Mouse (Mus musculus) adrenal gland, adult 2 months (tissue): ENCODE data around the gene Dpp6. TPM values are rescaled to one million over a fixed set of nuclear protein-coding genes. Genes with fewer than 3 reads are reported as not detected.

Source experiments
- DNase-seq: peaks from one replicate; pipeline ENCODE4 v3.0.0; 2021
- long read RNA-seq: library from polyadenylated mRNA; stranded (forward); transcript quantifications from one replicate; pipeline ENCODE4 v2.0.0, GENCODE M21; 2021
- polyA plus RNA-seq: library from polyadenylated mRNA; depleted of rRNA; stranded (reverse); fragments of >200 nt; gene quantifications from 2 replicates; pipeline ENCODE4 v1.2.3, GENCODE M21; 2012; rRNA removed
- total RNA-seq, 2 experiments: library from RNA; stranded (reverse); gene quantifications; 2 replicates each; pipeline ENCODE4 v1.2.3; 2021

Dpp6 gene
- 1 to 10 TPM; 7.4 to 9.2 TPM for total RNA-seq
- 1.8 TPM in 2 replicates for polyA plus RNA-seq
- long read RNA-seq, partial matches to known transcripts, result 1 of 2 reads
- long read RNA-seq, other reads (novel, unspliced or antisense), result 1 of 2 reads

- DNase-seq, result no peak
Observed at GRCm38 (mm10) chr5:26816975-26817941, at the start of gene Dpp6. TSS of gene Dpp6 (plus strand) at chr5:26817203.

GRCm38 (mm10) chr5:26783955-26784354, 33.0 kb upstream of the Dpp6 start:
- no peak for DNase-seq

GRCm38 (mm10) chr5:26795524-26795923, 21.5 kb upstream of the Dpp6 start:
- no peak for DNase-seq

- DNase-seq, result no peak
Observed at GRCm38 (mm10) chr5:26835972-26836371, 19.0 kb downstream of the Dpp6 start.

GRCm38 (mm10) chr5:26841151-26841550, 24.1 kb downstream of the Dpp6 start:
- no peak for DNase-seq

GRCm38 (mm10) chr5:26854746-26855145, 37.7 kb downstream of the Dpp6 start:
- no peak for DNase-seq

GRCm38 (mm10) chr5:26875449-26875848, 58.4 kb downstream of the Dpp6 start:
- no peak for DNase-seq

GRCm38 (mm10) chr5:26887496-26887895, 70.5 kb downstream of the Dpp6 start:
- no peak for DNase-seq

GRCm38 (mm10) chr5:26888080-26888479, 71.1 kb downstream of the Dpp6 start:
- no peak for DNase-seq

GRCm38 (mm10) chr5:26894346-26894745, 77.3 kb downstream of the Dpp6 start:
- DNase-seq, result no peak

GRCm38 (mm10) chr5:26903786-26904185, 86.8 kb downstream of the Dpp6 start:
- DNase-seq, result peak; percentile 2

GRCm38 (mm10) chr5:26904324-26905041, 87.5 kb downstream of the Dpp6 start:
- DNase-seq, result peak; percentile 21

GRCm38 (mm10) chr5:26907151-26907550, 90.1 kb downstream of the Dpp6 start:
- DNase-seq, result no peak

- DNase-seq, result no peak
Observed at GRCm38 (mm10) chr5:26908612-26909011, 91.6 kb downstream of the Dpp6 start.

- DNase-seq, result no peak
Observed at GRCm38 (mm10) chr5:26910353-26910752, 93.3 kb downstream of the Dpp6 start.

- DNase-seq, result no peak
Observed at GRCm38 (mm10) chr5:26911965-26912364, 95.0 kb downstream of the Dpp6 start.

GRCm38 (mm10) chr5:26918763-26919162, 101.8 kb downstream of the Dpp6 start:
- DNase-seq, result no peak

- no peak for DNase-seq
Observed at GRCm38 (mm10) chr5:26924552-26924951, 107.5 kb downstream of the Dpp6 start.

GRCm38 (mm10) chr5:26932413-26933122, 115.6 kb downstream of the Dpp6 start:
- DNase-seq, result no peak

GRCm38 (mm10) chr5:26934911-26935310, 117.9 kb downstream of the Dpp6 start:
- no peak for DNase-seq

- DNase-seq, result no peak
Observed at GRCm38 (mm10) chr5:26941471-26941870, 124.5 kb downstream of the Dpp6 start.
